Mouse (Mus musculus): ENCODE measurements around the gene Hoxc6.
A peak's percentile ranks its signal among the peaks of the same experiment; 100 is the strongest.

The Hoxc6 gene

GRCm38 (mm10) chr15:102969296-102969695 lies 28.8 kb upstream of the Hoxc6 start:
- no peak for DNase-seq

- peak; percentile 30 for DNase-seq
Observed at GRCm38 (mm10) chr15:102970740-102971139, 27.3 kb upstream of the Hoxc6 start.

- DNase-seq = no peak
Observed at GRCm38 (mm10) chr15:102972254-102972653, 25.8 kb upstream of the Hoxc6 start.

GRCm38 (mm10) chr15:102972753-102973152 lies 25.3 kb upstream of the Hoxc6 start:
- no peak for DNase-seq

- no peak for DNase-seq
Observed at GRCm38 (mm10) chr15:102975034-102975433, 23.0 kb upstream of the Hoxc6 start.

- no peak for DNase-seq
Observed at GRCm38 (mm10) chr15:102975688-102976111, 22.4 kb upstream of the Hoxc6 start.

- DNase-seq = no peak
Observed at GRCm38 (mm10) chr15:102976171-102976570, 21.9 kb upstream of the Hoxc6 start, which contains the start of gene Hoxc9. Gene Hoxc9 (plus strand): TSS chr15:102976439.

- no peak for DNase-seq
Observed at GRCm38 (mm10) chr15:102976631-102977422, 21.2 kb upstream of the Hoxc6 start.

- DNase-seq = no peak
Observed at GRCm38 (mm10) chr15:102977423-102977974, 20.6 kb upstream of the Hoxc6 start.

- DNase-seq = no peak
Observed at GRCm38 (mm10) chr15:102978615-102979515, 19.2 kb upstream of the Hoxc6 start.

- DNase-seq = no peak
Observed at GRCm38 (mm10) chr15:102979936-102980335, 18.1 kb upstream of the Hoxc6 start.

- no peak for DNase-seq
Observed at GRCm38 (mm10) chr15:102980352-102980751, 17.7 kb upstream of the Hoxc6 start.

- DNase-seq = no peak
Observed at GRCm38 (mm10) chr15:102980912-102981311, 17.1 kb upstream of the Hoxc6 start.

- DNase-seq = no peak
Observed at GRCm38 (mm10) chr15:102981379-102982288, 16.4 kb upstream of the Hoxc6 start.

- DNase-seq = no peak
Observed at GRCm38 (mm10) chr15:102983716-102984115, 14.3 kb upstream of the Hoxc6 start.

GRCm38 (mm10) chr15:102984521-102984920 lies 13.5 kb upstream of the Hoxc6 start:
- no peak for DNase-seq

- no peak for DNase-seq
Observed at GRCm38 (mm10) chr15:102984925-102985324, 13.1 kb upstream of the Hoxc6 start.

- DNase-seq = peak; percentile 95
Observed at GRCm38 (mm10) chr15:102987124-102987833, 10.8 kb upstream of the Hoxc6 start.

GRCm38 (mm10) chr15:102988078-102988477 lies 10.0 kb upstream of the Hoxc6 start:
- DNase-seq = no peak

- no peak for DNase-seq
Observed at GRCm38 (mm10) chr15:102990461-102991397, 7.3 kb upstream of the Hoxc6 start, which contains the start of gene Hoxc8. Gene Hoxc8 (plus strand): TSS chr15:102990607.

All from lung, postnatal 10 days (tissue).